Mouse (Mus musculus): Measurements from ENCODE around the gene Gfer.
A peak's percentile ranks its signal among the peaks of the same experiment; 100 is the strongest.

Gene Gfer

DNA sequence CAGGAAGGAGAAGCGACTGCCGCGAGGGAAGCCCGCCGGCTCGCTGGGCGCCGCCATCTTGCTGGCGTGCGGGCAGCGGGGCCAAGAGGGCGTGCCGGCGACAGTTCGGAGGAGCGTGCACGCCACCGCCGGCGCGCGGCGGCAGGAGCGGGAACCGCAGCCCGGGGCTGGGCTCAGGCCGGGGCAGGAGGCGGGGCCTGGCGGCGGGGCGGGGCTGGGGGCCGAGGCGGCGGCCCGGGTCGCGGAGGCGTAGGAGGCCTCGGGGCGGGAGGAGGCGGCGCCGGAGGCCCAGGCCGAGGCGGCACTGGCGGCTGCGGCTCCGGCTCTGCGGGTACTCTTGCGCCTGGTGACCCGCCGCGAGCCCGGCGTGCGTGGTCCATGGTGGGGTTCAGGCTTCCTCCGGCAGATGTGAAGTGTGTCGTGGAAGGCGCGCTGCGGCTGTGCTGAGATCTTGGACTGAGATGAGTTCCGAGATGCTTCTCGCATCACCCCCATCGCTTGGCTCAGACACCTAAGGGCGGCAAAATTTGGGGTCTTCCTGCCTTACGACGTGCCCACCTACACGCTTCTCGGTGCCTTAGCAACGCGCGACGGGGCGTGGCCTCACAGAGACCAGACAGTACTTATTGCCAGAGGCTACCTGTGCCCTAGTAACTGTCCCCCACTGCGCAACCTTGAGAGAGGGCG lies at the start of gene Gfer, which contains the start of gene Noxo1:
TSS of gene Gfer (minus strand) at position 146 of the 687 bp plus-strand sequence.
TSS of gene Noxo1 (plus strand) at position 224 of the 687 bp plus-strand sequence.
- peak; percentile 89 for DNase-seq (ENCODE audit: extremely low spot score)

DNA sequence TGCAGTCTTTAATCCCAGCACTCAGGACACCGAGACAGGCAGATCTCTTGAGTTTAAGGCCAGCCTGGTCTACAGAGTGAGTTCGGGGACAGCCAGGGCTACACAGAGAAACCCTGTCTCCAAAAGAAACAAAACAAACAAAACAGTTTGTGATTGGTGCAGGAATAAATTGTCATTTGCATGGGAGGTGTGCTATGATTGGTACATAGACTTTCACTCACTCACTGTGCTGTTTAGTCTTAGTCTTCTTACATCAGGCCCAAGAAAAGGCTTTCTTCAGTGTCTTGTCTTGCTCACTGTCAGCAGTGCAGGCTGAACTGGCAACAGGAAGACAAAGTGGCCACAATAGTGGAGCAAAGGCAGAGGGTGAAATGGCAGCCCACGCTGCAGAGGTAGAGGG lies 48.4 kb upstream of the Gfer start:
- DNase-seq (ENCODE audit: extremely low spot score) = no peak

DNA sequence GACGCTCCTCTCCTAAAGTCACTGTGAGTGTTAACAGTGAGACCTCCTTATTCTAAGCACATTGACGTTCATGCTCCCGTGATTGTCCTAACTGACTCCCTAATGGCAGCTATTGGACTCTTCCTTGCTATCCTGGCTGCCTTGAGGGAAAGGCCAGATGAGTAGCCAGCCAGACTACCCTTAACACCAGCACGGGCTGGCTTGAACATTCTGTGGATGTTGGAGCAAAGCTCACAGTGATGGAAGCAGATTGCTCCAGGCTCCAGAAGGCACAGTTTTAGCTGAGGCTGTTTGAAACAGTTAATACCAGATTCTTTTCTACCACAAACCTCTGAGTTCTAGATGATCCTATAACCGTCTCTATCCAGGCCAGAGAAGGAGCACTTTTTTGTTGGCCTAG lies 47.9 kb upstream of the Gfer start:
- DNase-seq (ENCODE audit: extremely low spot score) = no peak

DNA sequence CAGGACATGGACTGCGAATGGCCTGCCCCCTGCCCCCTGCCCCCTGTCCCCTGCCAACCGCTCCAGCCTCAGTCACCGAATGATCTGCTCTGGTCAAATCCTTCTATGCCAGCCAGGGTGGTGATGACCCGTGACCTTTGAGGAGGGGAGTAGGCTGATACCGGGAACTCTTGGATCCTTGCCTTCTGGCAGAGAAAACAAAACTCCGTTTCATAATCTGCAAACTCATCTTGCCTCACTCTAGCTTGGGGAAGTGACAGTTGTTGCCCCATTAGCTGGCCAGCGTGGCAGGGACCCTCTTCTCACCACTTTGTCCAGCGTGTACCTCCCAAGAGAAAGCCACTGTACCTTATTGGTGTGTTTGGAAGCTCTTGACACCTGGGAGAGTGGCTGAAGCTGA lies 46.4 kb upstream of the Gfer start:
- no peak for DNase-seq (ENCODE audit: extremely low spot score)

DNA sequence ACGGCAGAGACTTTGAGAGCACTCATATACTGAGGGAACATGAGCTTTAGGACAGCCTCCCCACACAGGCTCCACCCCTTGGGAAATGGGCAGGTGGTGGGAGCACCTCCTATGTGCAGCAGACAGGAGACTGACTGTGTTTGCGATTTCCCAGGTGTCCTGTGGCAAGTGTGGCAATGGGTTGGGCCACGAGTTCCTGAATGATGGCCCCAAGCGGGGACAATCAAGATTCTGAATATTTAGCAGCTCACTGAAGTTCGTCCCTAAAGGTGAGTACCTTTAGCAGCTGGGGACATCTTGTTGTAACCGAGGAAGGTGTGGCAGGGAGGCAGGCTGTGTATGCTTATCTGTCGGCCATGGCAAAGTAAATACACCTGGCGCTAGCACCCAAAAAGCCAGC lies 44.0 kb upstream of the Gfer start:
- DNase-seq (ENCODE audit: extremely low spot score) = no peak

DNA sequence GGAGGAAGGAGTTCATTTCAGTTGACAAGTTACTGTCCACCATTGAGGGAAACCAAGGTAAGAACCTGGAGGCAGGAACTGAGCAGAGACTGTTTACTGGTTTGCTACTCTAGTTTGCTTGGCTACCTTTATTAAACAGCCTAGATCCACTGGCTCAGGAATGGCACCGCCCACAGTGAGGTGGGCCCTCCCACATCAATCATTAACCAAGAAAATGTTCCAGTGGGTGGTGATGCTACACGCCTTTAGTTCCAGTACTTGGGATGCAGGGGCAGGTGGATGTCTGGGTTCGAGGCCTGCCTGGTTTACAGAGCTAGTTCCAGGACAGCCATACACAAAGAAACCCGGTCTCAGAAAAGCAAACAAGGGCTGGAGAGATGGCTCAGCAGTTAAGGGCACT lies 42.3 kb upstream of the Gfer start:
- no peak for DNase-seq (ENCODE audit: extremely low spot score)

DNA sequence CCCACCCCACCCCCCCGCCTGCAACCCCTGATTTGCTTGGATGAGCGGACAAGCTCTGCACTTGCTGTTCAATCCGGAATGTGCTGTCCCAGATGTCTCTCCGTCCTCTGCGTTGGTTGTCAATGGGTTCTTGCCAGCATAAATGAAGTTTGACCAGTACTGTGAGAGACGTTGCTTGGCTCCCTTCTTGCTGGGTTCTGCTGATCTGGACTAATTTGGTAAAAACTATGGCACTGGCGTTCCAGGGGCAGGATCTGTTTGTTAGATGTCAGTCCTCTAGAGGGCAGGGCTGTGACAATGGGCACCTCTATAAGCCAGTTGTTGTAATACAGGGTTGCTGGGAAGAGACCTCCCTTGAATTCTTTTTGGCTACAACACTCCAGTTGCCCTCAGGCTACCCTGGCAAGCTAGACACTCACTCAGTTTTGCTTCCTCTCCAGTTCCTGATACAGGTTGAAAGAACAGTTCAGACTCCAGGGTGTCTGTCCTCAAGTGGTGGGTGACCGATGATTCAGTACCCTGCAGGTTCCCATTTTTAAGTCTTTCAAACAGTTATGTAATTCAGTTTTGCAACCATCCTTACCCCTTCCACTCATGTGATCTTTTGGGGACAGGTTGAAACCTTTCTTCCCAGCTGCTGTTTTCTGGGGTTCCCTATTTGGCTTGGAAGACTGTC lies 41.3 kb upstream of the Gfer start:
- DNase-seq (ENCODE audit: extremely low spot score) = no peak

DNA sequence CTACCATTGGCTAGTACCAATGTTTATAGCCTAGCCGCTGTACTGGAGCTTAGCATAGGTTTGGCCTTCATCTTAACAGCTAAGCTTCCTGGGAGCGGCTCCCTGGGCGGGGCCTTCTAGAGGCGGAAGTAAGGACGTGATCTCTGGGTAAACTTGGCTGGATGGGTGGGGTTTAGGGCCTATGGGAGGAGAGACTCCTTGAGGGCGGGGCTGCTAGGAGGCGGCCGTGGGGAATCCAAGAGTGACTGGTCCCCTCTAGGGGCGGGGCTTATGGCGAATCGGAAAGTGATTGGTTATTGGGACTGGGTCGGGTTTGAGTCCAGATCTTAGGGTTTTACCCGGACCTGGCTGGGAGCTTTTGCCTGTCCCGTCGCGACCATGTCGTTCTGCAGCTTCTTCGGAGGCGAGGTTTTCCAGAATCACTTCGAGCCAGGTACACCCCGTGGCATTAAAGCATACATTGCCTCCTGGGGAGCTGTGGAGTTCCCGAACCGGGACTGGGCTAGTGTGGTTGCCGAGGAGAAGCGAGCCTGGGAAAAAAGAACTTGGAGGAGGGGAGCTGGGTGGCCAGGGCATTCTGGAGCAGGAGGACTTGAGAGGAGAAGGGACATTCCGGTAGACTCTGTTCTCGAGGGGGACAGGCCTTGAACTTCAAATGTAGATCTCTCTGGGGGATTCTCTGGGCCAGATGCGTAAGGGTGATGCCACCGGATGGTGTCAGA lies 40.5 kb upstream of the Gfer start, which contains the start of gene Msrb1:
TSS of gene Msrb1 (plus strand) at position 313 of the 722 bp plus-strand sequence.
- DNase-seq (ENCODE audit: extremely low spot score) = peak; percentile 96

DNA sequence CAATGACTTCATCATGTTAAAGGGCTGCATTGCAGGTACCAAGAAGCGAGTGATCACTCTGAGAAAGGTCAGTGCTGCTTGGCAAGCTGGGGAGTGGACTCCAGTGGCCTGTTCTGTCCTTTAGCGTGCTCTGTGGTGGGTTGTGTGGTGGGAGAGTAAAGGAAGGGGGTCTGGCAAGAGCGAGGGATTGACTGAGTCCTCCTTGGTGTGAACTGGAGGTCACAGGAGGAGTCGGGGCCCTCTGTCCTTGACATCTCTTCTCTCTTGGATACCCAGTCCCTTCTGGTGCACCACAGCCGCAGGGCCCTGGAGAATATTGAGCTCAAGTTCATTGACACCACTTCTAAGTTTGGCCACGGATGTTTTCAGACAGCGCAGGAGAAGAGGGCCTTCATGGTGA lies 39.5 kb upstream of the Gfer start:
- DNase-seq (ENCODE audit: extremely low spot score) = no peak

DNA sequence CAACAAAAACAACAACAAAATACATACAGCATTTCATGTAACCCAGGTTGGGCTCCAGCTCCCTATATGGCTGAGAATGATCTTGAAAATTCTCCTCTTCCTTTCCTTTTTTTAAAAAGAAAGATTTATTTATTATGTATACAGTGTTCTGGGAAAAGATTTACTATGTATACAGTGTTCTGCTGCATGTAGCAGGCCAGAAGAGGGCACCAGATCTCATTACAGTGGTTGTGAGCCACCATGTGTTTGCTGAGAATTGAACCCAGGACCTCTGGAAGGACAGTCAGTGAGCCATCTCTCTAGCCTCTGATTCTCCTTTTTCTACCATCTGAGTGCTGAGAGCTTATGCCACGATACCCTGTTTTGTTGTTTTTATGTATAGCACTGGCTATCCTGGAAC lies 38.6 kb upstream of the Gfer start:
- no peak for DNase-seq (ENCODE audit: extremely low spot score)

DNA sequence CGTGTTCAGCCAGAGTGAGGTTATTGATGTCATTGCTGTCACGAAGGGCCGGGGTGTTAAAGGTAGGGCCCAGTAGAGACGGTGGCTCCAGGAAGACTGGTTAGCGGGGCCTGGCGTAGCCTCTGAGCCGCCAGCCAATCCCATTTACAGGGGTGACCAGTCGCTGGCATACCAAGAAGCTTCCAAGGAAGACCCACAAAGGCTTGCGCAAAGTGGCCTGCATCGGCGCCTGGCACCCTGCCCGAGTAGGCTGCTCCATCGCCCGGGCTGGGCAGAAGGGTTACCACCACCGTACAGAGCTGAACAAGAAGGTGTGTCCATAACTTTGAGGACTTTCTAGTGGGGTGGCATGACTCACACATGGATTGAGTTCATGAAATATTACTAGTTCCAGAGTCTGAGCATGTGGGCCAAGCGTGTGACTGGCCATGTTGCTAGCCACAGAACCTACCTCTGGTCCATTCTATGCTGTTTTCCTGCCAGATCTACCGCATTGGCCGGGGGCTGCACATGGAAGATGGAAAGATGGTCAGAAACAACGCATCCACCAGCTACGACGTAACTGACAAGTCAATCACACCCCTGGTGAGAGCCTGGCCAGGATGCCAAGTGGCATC lies 37.6 kb upstream of the Gfer start:
- DNase-seq (ENCODE audit: extremely low spot score) = no peak

DNA sequence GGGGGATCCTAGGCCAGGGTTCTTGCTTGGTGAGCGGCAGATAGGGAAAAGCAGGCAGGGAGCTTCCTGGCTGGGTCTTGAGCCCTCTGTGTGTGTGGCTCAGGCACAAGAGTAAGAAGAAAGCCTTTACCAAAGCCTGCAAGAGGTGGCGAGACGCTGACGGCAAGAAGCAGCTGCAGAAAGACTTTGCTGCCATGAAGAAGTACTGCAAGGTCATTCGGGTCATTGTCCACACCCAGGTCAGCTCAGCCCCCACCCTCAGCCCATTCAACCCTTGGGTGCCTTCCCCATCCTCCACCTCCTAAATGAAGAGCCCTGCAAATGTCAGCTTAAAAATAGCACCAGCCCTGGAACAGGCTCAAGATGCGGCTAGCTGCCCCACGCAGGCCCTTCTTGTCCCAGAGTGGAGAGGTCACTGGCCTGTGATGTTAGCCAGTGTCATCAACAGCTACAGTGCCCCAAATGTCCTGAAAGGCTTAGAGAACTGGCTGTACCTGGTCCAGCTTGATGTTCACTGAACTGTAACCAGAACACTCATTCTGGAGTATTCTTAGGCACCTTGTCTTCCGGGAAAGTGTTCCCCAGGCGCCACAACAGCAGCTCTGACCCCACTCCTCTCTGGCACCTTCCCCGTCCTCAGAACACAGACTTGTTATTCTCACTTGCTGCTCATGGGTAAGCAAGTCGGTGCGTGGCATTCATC lies 36.4 kb upstream of the Gfer start:
- DNase-seq (ENCODE audit: extremely low spot score) = no peak

DNA sequence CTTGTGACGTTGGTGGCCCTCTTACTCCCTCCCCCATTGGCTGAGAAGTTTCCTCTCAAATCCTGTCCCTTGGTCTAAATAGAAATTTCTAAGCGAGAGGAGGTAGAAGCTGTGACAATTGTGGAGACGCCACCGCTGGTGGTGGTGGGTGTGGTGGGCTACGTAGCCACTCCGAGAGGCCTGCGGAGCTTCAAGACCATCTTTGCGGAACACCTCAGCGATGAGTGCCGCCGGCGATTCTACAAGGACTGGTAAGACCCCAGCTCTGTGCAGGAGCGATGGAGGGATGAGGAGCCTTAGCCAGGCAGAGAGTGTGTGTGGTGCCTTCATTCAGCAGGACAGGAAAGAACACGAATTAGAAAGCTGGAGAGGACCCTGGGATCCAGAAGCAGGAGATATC lies 34.8 kb upstream of the Gfer start:
- no peak for DNase-seq (ENCODE audit: extremely low spot score)

DNA sequence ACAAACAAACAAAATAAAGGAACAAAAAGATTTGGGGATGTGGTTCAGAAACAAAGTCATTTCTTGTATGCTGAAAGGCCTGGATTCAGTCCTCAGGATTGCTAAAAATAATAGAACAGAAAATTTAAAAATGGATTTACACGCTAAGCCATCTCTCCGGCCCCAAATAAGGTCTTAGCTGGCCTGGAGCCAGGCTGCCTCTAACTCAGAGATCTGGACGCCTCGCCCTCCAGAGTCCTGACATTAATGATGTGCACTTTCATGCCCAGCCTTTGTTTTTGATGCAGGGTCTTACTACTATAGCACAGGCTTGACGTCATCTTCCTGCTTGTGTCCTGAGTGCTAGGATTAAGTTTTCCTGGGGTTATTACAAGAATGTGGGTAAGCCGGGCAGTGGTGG lies 33.1 kb upstream of the Gfer start:
- no peak for DNase-seq (ENCODE audit: extremely low spot score)

DNA sequence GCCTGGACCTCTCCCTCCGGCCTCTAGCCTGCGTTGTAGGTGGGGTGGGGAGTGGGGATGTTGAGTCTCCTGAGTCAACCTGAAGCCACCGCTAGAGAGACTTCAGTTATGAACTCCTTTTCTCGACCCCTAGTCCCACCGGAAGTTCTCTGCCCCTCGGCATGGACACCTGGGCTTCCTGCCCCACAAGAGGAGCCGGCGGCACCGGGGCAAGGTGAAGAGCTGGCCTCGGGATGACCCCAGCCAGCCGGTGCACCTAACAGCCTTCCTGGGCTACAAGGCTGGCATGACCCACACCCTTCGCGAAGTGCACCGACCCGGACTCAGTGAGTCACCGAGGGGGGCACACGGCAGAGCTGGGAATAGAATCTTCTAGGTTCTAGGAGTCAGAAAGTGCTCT lies 32.2 kb upstream of the Gfer start:
- no peak for DNase-seq (ENCODE audit: extremely low spot score)

DNA sequence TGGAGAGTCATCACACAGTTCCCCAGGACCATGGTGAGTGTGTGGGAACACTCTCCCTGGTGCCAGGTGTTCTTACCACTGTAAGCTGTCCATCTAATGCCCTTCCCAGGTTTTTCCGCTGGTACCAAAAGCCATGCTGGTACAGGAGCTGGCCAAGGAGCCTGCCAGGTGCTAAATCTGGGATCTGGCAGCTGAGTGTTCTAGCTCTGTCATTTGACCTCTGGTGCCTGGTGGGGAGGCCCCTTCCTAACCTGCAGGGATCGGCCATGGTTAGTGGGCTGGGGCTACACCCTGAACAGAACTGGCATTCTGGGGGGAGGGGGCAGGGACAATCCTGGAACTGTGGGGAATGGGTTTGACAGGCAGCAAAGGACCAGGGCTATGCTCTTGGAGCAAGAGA lies 31.7 kb upstream of the Gfer start, which contains the start of gene Rpl3l:
TSS of gene Rpl3l (plus strand) at position 203 of the 400 bp plus-strand sequence.
- DNase-seq (ENCODE audit: extremely low spot score) = no peak

DNA sequence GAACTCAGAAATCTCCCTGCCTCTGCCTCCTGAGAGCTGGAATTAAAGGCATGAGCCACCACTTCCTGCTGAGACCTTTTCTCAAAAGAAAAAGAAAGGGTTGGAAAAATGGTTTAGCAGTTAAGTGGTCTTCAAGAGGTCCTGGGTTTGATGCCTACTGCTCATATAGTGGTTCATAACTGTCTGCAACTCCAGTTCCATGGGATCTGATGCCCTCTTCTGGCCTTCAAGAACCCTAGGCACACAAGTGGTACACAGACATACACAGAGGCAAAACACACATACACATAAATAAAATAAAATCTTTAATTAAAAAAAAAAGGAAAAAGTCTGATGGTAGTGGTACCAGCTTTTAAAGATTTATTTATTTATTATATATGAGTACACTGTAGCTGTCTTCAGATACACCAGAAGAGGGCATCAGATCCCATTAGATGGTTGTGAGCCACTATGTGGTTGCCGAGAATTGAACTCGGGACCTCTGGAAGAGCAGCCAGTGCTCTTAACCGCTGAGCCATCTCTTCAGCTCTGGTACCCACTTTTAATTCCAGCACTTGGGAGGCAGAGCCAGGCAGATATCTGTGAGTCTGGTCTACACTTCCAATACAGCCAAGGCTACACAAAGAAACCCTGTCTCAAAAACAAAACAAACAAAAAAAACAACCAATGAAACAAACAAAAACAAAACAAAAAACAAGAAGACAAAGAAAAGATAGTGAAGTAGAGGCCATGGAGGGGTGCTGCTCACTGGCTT lies 29.9 kb upstream of the Gfer start:
- DNase-seq (ENCODE audit: extremely low spot score) = no peak

DNA sequence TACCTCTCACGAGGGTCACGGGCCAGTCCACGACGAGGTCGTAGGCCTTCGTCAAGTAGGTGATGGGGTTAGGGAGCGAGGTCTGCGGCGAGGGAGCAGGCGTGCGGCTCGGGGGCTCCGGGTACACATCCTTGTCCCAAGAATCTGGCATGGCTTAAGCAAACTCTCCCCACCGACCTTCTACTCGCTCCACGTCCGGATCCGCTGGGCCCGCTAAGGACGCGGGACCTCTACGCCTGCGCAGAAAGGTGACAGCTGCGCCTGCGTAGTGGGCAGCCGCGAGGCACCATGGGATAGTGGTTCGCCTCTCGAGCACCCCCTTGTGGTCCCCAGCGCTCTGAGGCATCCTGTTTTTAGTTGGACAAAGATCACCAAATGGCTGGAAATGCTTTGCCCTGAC lies 28.2 kb upstream of the Gfer start, which contains the start of gene Ndufb10:
TSS of gene Ndufb10 (minus strand) at position 295 of the 400 bp plus-strand sequence.
- peak; percentile 96 for DNase-seq (ENCODE audit: extremely low spot score)

DNA sequence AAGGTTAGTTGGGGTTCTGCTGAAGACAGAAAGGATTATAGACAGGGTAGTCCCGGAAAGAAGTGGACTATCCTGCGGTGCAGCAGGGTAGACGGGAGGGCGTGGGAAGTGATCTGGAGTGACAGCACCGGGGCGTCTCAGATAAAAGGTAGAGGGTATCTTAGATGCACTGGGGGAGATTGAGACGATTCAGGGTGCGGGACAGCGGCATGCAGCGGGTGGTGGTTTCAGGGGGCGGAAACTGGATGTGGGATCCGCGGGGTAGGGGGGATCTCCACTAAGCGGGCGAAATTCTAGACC lies 27.9 kb upstream of the Gfer start:
- no peak for DNase-seq (ENCODE audit: extremely low spot score)

DNA sequence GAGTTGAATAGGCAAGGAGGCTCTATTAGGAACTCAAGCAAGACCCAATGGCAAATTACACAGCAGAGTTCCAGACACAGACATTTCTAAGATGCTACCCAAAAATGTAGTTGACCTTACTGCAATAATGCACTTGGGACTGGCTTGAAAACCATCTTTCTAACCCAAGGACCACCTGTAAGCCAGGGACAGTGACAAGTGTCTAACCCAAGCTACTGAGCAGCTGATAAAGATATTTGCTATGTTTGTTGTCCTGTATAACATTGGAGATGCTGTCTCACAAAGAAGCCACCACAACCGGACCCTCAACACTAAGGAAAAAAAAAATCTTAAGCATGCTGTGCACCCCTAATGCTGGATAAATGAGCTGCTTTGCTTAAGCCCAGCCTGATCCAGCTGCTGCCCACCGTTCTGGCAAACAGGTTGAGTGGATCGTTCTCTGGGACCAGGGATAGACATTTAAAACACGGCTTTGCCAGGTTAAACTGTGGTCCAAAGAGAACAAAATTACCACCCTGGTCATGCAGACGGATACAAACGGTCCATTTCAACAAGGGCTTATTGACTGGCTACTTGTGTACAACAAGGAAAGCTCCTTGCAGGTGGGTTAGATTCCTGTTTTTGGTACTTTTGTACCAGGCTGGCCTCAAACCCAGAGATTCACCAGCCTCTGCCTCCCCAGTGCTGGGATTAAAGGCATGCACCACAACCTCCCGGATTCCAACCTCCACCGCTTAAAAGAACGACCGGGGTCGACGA lies 27.3 kb upstream of the Gfer start:
- DNase-seq (ENCODE audit: extremely low spot score) = peak; percentile 51
